Mouse (Mus musculus) C2C12 (cell line): ENCODE data around the gene Lars2.

Source experiments
- CEBPB ChIP-seq: IDR thresholded peaks from one replicate; pipeline ENCODE4 v1.6.1; 2011; ENCODE audit warnings: low read depth, mild to moderate bottlenecking, control low read depth, moderate library complexity
- CTCF ChIP-seq: IDR thresholded peaks from one replicate; pipeline ENCODE4 v1.5.1; 2011; ENCODE audit not compliant: control insufficient read depth, insufficient read depth, insufficient read length
- MAX ChIP-seq: IDR thresholded peaks from one replicate; pipeline ENCODE4 v1.6.1; 2011; ENCODE audit warnings: mild to moderate bottlenecking, control low read depth
- MYOD1 ChIP-seq: IDR thresholded peaks from one replicate; pipeline ENCODE4 v1.6.1; 2011; ENCODE audit warnings: low read depth; ENCODE audit not compliant: control insufficient read depth, insufficient read length
- USF1 ChIP-seq: IDR thresholded peaks from one replicate; pipeline ENCODE4 v1.6.1; 2011; ENCODE audit warnings: low read depth, mild to moderate bottlenecking, control low read depth, moderate library complexity

- no peak for TF ChIP-seq MAX
- TF ChIP-seq CTCF = no peak
- TF ChIP-seq CEBPB = no peak
- no peak for TF ChIP-seq MYOD1
- no peak for TF ChIP-seq USF1
Observed at GRCm38 (mm10) chr9:123481136-123481535, 114.4 kb downstream of the Lars2 start.
